Mouse (Mus musculus): ENCODE measurements around the gene Gja6.

GRCm38 (mm10) chrX:160901118-160901517 lies 5.7 kb downstream of the Gja6 start:
- TF ChIP-seq POLR2A (IDR thresholded peaks at IDR 0.05; ENCODE audit: control insufficient read depth, extremely low read depth, insufficient read depth, low read length, poor library complexity) (no peak), CTCF (IDR thresholded peaks at IDR 0.05; ENCODE audit: borderline replicate concordance, control insufficient read depth, extremely low read depth, insufficient read depth, low read length, poor library complexity) (no peak)
